Mouse (Mus musculus) small intestine, adult 2 months (tissue): ENCODE measurements around the gene Gpc3.

ENCODE experiments used
- CTCF ChIP-seq: fragments of 200-500 bp; IDR thresholded peaks from 2 replicates; pipeline ENCODE4 v1.5.1; 2012; ENCODE audit warnings: low read depth, mild to moderate bottlenecking, control low read depth, inconsistent platforms, low read length, moderate library complexity, mixed read lengths; ENCODE audit not compliant: insufficient replicate concordance, insufficient read length; ENCODE audit errors: extremely low read depth
- POLR2A ChIP-seq: fragments of 200-500 bp; IDR thresholded peaks from 2 replicates; pipeline ENCODE4 v1.6.1; 2012; ENCODE audit warnings: low read depth, mild to moderate bottlenecking, control low read depth, inconsistent platforms, low read length, moderate library complexity

DNA sequence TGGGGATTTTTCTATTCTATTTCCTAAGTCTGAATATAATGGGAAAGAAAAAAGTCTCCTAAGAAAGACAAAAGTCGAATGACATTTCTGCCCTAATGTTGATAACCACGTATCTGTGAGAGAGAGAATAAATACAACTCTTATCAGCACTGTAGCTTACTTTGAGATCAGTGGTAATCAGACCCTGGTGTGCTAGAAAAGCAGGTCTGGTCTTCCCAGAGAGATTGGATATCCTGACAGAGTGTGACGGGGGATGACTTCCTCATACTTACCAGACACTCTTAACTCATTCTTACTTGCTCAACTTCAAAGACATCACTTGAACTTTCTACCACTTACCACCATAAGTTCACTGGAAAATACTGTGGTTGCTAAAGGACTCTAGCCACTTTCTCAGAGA is 88.6 kb downstream of the Gpc3 start:
- no peak for TF ChIP-seq POLR2A
- TF ChIP-seq CTCF = no peak
